Mouse (Mus musculus): Measurements from ENCODE around the gene Pola2. TPM values are rescaled to one million over a fixed set of nuclear protein-coding genes. Genes with fewer than 3 reads are reported as not detected.

Gene Pola2
- polyA plus RNA-seq, 1 experiment = 6.6 TPM

GRCm38 (mm10) chr19:5937095-5937835, 26.7 kb downstream of the Pola2 start:
- Histone ChIP-seq H3K4me1 (ENCODE audit: control insufficient read depth) (peaks cover 45% of the 10 kb centered on the region), H3K27me3 (ENCODE audit: control insufficient read depth) (peaks cover 45% of the 10 kb centered on the region), H3K36me3 (ENCODE audit: control insufficient read depth) (peaks cover 43% of the 10 kb centered on the region), H3K4me3 (replicated peaks) (no peak overlapping the region), H3K9me3 (ENCODE audit: control insufficient read depth, low read length) (0 out of 2 replicates have a peak, but pooled peaks cover 2% of the 10 kb centered on the region)
- TF ChIP-seq GATA1 (IDR thresholded peaks at IDR 0.05; ENCODE audit: low read length) = no peak
- TF ChIP-seq TAL1 (IDR thresholded peaks at IDR 0.05; ENCODE audit: low read length) = no peak

GRCm38 (mm10) chr19:5935691-5936090, 28.3 kb downstream of the Pola2 start:
- H3K27me3 ChIP-seq (ENCODE audit: control insufficient read depth) = peaks cover 55% of the 10 kb centered on the region
- peaks cover 45% of the 10 kb centered on the region for H3K4me1 ChIP-seq (ENCODE audit: control insufficient read depth)
- TF ChIP-seq GATA1 (IDR thresholded peaks at IDR 0.05; ENCODE audit: low read length) = no peak
- no peak for TF ChIP-seq TAL1 (IDR thresholded peaks at IDR 0.05; ENCODE audit: low read length)
- peaks cover 27% of the 10 kb centered on the region for H3K36me3 ChIP-seq (ENCODE audit: control insufficient read depth)
- no peak overlapping the region for H3K4me3 ChIP-seq (replicated peaks)
- 0 out of 2 replicates have a peak, but pooled peaks cover 2% of the 10 kb centered on the region for H3K9me3 ChIP-seq (ENCODE audit: control insufficient read depth, low read length)

DNA sequence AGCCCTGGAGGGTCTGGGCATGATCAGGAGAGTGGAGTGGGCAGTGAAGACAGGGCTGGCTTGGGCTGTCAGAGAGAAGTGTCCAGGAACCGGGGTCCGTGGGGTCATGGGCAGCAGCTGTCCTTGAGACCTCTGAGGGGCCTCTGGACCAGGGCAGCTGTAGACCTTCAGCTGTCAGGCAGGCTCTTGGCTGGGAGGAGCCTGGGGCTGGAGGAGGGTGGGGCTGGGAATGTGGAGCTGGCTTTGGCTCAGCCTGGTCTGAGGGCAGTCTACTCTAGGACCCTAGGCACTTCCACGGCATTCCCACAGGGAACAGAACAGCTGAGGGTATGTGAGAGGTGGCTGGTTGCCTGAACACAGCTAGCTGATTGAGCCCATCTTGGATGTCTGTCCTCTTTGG, 28.7 kb downstream of the Pola2 start:
- TF ChIP-seq TAL1 (IDR thresholded peaks at IDR 0.05; ENCODE audit: low read length) (no peak), GATA1 (IDR thresholded peaks at IDR 0.05; ENCODE audit: low read length) (no peak)
- peaks cover 45% of the 10 kb centered on the region for H3K4me1 ChIP-seq (ENCODE audit: control insufficient read depth)
- H3K9me3 ChIP-seq (ENCODE audit: control insufficient read depth, low read length) = 0 out of 2 replicates have a peak, but pooled peaks cover 2% of the 10 kb centered on the region

DNA sequence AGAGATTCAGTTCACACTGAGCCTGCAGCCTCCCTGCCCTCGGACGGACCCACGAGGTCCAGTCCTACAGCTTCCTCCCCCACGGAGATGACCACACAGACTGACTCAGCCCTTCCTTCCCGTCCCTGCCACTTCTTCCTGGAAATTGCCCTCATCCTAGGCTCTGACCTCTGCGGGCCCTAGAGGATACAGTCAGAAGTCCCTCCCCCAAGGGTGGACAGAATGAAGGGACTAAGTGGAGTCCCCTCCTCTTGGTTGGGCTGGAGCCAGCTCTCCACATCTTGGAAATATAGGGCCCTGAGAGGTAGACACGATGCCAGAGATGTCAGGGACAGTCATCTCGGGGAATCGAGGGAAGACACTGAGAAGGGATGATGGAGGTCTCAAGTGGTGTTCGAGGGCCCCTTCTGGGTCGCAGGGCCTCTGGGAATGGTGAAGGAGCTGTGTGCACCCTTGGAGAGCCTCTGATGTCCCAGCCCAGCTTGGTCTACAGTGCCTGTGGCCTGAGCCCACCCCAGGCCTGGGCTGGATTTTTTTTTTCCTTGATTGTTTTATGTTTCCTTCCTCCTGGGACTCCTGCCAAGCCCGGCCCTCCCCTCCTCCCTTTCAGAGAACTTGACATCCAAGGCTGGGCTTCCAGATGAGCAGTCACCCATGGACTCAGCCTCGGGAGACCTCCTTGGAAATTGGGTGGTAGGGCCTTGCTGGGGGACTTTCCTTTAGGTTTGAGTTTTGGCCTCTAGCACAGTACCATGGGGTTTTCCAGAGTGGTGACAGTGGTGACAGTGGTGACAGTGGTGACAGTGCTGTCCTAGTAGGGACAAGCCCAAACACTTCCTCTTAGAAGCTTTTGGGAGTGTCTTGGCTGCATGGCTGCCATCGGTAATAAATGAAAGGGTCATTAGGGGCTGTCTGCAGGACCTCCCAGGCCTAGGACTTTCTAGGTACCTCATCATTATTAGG, 34.1 kb downstream of the Pola2 start:
- Histone ChIP-seq H3K9me3 (ENCODE audit: control insufficient read depth, low read length) (no peaks in the 10 kb centered on the region), H3K4me3 (replicated peaks) (no peak overlapping the region), H3K36me3 (ENCODE audit: control insufficient read depth) (no peaks in the 10 kb centered on the region), H3K27me3 (ENCODE audit: control insufficient read depth) (peaks cover 83% of the 10 kb centered on the region), H3K4me1 (ENCODE audit: control insufficient read depth) (peaks cover 8% of the 10 kb centered on the region)
- TF ChIP-seq GATA1 (IDR thresholded peaks at IDR 0.05; ENCODE audit: low read length) (no peak), TAL1 (IDR thresholded peaks at IDR 0.05; ENCODE audit: low read length) (no peak)

More for the DNA sequence above, 28.7 kb downstream of the Pola2 start:
- H3K36me3 ChIP-seq (ENCODE audit: control insufficient read depth) = peaks cover 23% of the 10 kb centered on the region
- no peak overlapping the region for H3K4me3 ChIP-seq (replicated peaks)
- H3K27me3 ChIP-seq (ENCODE audit: control insufficient read depth) = peaks cover 59% of the 10 kb centered on the region

GRCm38 (mm10) chr19:5928546-5928945, 35.5 kb downstream of the Pola2 start:
- Histone ChIP-seq H3K4me1 (ENCODE audit: control insufficient read depth) (peaks cover 21% of the 10 kb centered on the region), H3K4me3 (replicated peaks) (no peak overlapping the region), H3K9me3 (ENCODE audit: control insufficient read depth, low read length) (no peaks in the 10 kb centered on the region), H3K27me3 (ENCODE audit: control insufficient read depth) (peaks cover 71% of the 10 kb centered on the region), H3K36me3 (ENCODE audit: control insufficient read depth) (no peaks in the 10 kb centered on the region)
- TF ChIP-seq TAL1 (IDR thresholded peaks at IDR 0.05; ENCODE audit: low read length) = no peak
- no peak for TF ChIP-seq GATA1 (IDR thresholded peaks at IDR 0.05; ENCODE audit: low read length)

DNA sequence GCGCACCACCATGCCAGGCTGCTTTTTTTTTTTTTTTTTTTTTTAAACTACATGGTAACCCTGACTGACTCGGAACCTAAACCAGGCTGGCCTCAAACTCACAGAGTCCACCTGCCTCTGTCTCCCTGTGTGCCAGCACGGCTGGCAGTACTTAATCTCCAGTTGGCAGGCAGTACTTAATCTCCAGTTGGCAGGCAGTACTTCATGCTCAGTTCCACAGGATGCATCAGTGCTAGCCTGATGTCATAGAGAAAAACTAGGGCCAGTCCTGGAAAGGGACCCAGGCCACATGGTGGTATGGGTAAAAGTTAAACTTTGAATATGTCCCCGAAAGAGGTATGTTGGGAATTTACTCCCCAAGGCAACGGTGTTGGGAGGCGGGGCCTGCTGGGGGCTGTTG, 35.9 kb downstream of the Pola2 start:
- Histone ChIP-seq H3K4me3 (replicated peaks) (no peak overlapping the region), H3K9me3 (ENCODE audit: control insufficient read depth, low read length) (no peaks in the 10 kb centered on the region), H3K36me3 (ENCODE audit: control insufficient read depth) (no peaks in the 10 kb centered on the region), H3K4me1 (ENCODE audit: control insufficient read depth) (peaks cover 25% of the 10 kb centered on the region), H3K27me3 (ENCODE audit: control insufficient read depth) (peaks cover 68% of the 10 kb centered on the region)
- TF ChIP-seq GATA1 (IDR thresholded peaks at IDR 0.05; ENCODE audit: low read length) = no peak
- no peak for TF ChIP-seq TAL1 (IDR thresholded peaks at IDR 0.05; ENCODE audit: low read length)

DNA sequence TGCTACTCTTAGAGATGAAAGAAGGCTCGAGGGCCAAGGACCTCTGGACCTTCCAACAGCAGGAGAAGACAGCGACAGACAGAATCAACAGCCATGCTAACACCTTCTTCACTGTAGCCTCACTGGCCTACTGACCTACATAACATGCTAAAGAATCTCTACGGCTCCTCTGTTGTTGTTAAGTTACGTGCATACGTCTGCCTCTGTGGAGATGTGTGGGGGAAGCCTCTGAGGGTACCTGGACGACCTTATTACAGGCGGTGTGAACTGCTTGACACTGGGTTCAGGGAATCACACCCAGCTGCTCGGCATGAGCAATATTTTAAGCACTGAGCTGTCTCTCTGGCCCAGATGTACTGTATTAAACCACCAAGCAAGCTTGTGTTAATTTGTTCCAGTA, 36.5 kb downstream of the Pola2 start:
- Histone ChIP-seq H3K4me1 (ENCODE audit: control insufficient read depth) (peaks cover 31% of the 10 kb centered on the region), H3K36me3 (ENCODE audit: control insufficient read depth) (no peaks in the 10 kb centered on the region), H3K4me3 (replicated peaks) (no peak overlapping the region), H3K9me3 (ENCODE audit: control insufficient read depth, low read length) (no peaks in the 10 kb centered on the region), H3K27me3 (ENCODE audit: control insufficient read depth) (peaks cover 63% of the 10 kb centered on the region)
- TF ChIP-seq TAL1 (IDR thresholded peaks at IDR 0.05; ENCODE audit: low read length) = no peak
- TF ChIP-seq GATA1 (IDR thresholded peaks at IDR 0.05; ENCODE audit: low read length) = no peak

GRCm38 (mm10) chr19:5927026-5927425, 37.0 kb downstream of the Pola2 start:
- TF ChIP-seq GATA1 (IDR thresholded peaks at IDR 0.05; ENCODE audit: low read length) = no peak
- peaks cover 36% of the 10 kb centered on the region for H3K4me1 ChIP-seq (ENCODE audit: control insufficient read depth)
- H3K27me3 ChIP-seq (ENCODE audit: control insufficient read depth) = peaks cover 61% of the 10 kb centered on the region
- H3K4me3 ChIP-seq (replicated peaks) = no peak overlapping the region
- H3K9me3 ChIP-seq (ENCODE audit: control insufficient read depth, low read length) = no peaks in the 10 kb centered on the region
- H3K36me3 ChIP-seq (ENCODE audit: control insufficient read depth) = no peaks in the 10 kb centered on the region

DNA sequence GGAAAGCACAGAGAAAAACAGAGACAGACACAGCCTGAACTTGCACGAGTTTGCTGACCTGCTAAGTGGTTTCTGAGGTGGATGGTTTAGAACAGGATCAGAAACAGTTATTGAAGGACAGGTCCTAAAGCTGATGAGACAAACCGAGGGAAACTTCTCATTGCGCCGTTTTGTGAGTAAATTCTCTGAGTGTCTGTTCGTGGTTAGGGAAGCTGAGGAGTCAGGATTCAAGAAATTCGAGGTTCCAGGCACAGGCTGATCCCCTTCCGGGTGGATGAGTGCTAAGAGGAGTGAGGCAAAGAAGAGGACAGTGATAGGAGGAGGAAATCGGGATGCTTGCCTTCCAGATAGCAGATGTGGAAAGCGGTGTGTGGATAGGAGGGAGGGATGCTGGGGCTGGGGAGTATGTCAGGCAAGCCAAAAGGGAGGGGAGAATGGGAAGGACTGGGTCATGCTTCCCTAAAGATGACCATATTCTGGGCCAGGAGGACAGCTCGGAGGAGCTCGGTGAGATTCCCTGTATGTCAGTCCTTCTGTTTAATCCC, 38.6 kb downstream of the Pola2 start:
- Histone ChIP-seq H3K9me3 (ENCODE audit: control insufficient read depth, low read length) (no peaks in the 10 kb centered on the region), H3K4me1 (ENCODE audit: control insufficient read depth) (peaks cover 47% of the 10 kb centered on the region), H3K36me3 (ENCODE audit: control insufficient read depth) (no peaks in the 10 kb centered on the region), H3K4me3 (replicated peaks) (no peak overlapping the region), H3K27me3 (ENCODE audit: control insufficient read depth) (peaks cover 51% of the 10 kb centered on the region)
- TF ChIP-seq TAL1 (IDR thresholded peaks at IDR 0.05; ENCODE audit: low read length) (no peak), GATA1 (IDR thresholded peaks at IDR 0.05; ENCODE audit: low read length) (no peak)

Measured in erythroblast, embryonic 14.5 days (primary cell).